Mouse (Mus musculus): Measurements from ENCODE around the gene Wbp2. TPM values are rescaled to one million over a fixed set of nuclear protein-coding genes. Genes with fewer than 3 reads are reported as not detected.
A peak's percentile ranks its signal among the peaks of the same experiment; 100 is the strongest.
"Not testable (repeated sequence)": the region's sequence is repeated elsewhere in the genome, so short reads cannot be mapped to it uniquely, and the experiment has no call there.

The Wbp2 gene
- polyA plus RNA-seq, 2 experiments = 57.7 to 58.6 TPM

DNA sequence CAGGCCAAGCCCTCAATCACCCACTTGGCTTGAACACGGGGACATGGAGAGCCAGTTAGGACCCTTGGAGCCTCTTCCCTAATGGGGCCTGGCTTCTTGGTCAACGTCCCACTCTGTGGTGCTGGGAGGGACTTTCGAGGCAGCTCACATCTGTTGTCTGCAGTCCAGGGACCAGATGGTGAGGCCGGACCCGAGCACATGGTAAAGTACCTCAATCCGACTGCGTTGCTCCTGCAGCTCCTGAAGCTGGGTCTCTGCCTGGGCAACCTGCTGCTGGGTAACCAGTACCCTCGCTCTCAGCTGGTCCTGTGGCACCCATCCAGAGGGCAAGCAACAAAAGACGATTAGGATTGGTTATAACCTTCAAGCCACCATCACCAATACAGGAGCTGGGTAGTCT is 41.2 kb upstream of the Wbp2 start:
- DNase-seq (ENCODE audit: low spot score) = no peak
- Histone ChIP-seq H3K27ac (replicated peaks; ENCODE audit: low read depth, low read length) (no peak overlapping the region), H3K4me1 (ENCODE audit: control insufficient read depth, insufficient read depth, low read length) (peaks cover 23% of the 10 kb centered on the region), H3K9ac (ENCODE audit: low read depth, low read length, severe bottlenecking) (0 out of 2 replicates have a peak overlapping the region, but pooled peaks have one; percentile 18), H3K9me3 (ENCODE audit: control insufficient read depth, low read length) (no peaks in the 10 kb centered on the region), H3K27me3 (ENCODE audit: control insufficient read depth, insufficient read depth, low read length) (no peaks in the 10 kb centered on the region), H3K4me2 (replicated peaks; ENCODE audit: low read depth, low read length, severe bottlenecking) (0 out of 2 replicates have a peak overlapping the region, but pooled peaks have one; percentile 38), H3K4me3 (replicated peaks; ENCODE audit: low read length) (no peak overlapping the region), H3K36me3 (ENCODE audit: control insufficient read depth, insufficient read depth, low read length) (peaks cover 20% of the 10 kb centered on the region)
- no peak for ATAC-seq (ENCODE audit: low FRiP score, low read depth)
- TF ChIP-seq POLR2A (IDR thresholded peaks at IDR 0.05; ENCODE audit: borderline replicate concordance, extremely low read depth, insufficient read depth, insufficient read length) = no peak
- WGBS = 54% methylated on average over 9 of the region's 9 CpGs

DNA sequence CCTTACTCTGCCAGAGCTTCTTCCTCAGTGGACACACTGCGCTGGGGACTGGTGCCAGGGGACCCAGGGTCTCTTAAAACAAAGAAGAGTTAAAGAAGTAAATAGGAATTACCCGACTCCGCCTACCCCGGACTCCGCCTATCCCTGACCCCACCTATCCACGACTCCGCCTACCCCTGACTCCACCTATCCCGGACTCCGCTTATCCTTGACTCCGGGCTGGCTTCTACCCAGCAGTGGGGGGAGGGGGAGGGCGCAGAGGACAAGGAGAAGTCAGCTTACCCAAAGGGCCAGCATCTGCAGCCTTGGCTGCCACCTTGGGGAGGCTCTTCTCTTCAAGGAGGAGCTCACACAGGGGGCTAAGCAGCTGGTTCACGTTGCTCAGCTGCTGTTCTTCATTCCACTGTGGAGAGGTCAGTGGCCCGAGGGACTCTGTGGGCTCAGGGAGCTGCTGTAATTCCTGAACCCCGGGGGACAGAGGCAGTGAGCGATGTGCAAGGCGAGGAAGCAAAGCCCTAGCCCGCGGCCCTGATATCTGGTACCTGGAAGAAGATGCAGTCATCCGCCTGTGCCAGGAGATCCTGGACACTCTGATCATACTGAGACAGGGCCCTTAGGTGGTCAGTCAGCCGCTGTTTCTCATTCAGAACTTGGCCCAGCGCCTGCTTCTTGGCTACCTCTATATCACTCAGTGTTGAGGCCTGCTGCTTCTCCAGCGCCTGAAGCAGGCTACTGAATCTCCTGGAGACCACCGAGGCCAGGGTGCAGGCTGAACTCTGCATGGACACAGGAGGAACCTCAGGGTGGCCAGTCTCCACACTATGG is 40.6 kb upstream of the Wbp2 start, which contains the start of gene Trim47:
Trim47 (minus strand) TSS at position 55 of the 825 bp plus-strand sequence.
- no peaks in the 10 kb centered on the region for H3K9me3 ChIP-seq (ENCODE audit: control insufficient read depth, low read length)
- no peaks in the 10 kb centered on the region for H3K27me3 ChIP-seq (ENCODE audit: control insufficient read depth, insufficient read depth, low read length)
- no peak within 1 kb of the TSS for H3K27ac ChIP-seq (replicated peaks; ENCODE audit: low read depth, low read length)
- peaks cover 23% of the 10 kb centered on the region for H3K4me1 ChIP-seq (ENCODE audit: control insufficient read depth, insufficient read depth, low read length)
- DNase-seq (ENCODE audit: low spot score) (peak; percentile 52), ATAC-seq (ENCODE audit: low FRiP score, low read depth) (0 out of 2 replicates have a peak, but pooled peaks have one; percentile 17)
- H3K4me3 ChIP-seq (replicated peaks; ENCODE audit: low read length) = peak within 1 kb of the TSS; percentile 13
- no peak for TF ChIP-seq POLR2A (IDR thresholded peaks at IDR 0.05; ENCODE audit: borderline replicate concordance, extremely low read depth, insufficient read depth, insufficient read length)
- peaks cover 14% of the 10 kb centered on the region for H3K36me3 ChIP-seq (ENCODE audit: control insufficient read depth, insufficient read depth, low read length)
- 29% methylated on average over 23 of the region's 23 CpGs for WGBS
- H3K4me2 ChIP-seq (replicated peaks; ENCODE audit: low read depth, low read length, severe bottlenecking) = peak within 1 kb of the TSS; percentile 38
- H3K9ac ChIP-seq (ENCODE audit: low read depth, low read length, severe bottlenecking) = peak within 1 kb of the TSS; percentile 18; the same call in 1 of the 2 replicates

DNA sequence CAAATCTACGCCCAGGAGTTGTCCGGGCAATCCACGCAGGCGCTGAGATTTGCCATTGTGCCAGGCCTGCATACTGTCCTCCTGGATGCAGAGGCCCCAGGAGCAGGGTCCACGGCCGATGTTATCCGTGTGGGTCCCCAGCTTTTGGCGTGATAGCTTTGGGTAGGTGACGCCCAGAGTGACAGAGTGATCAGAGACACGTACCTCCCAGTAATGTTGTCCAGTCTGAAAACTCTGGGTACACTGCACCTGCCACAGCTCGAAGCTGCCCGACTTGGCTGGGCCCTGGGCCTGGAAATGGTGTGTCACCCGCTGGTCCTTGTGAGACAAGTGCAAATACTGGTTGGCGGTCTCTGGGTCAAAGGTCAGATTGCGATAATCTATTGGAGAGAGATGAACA is 39.5 kb upstream of the Wbp2 start:
- H3K4me3 ChIP-seq (replicated peaks; ENCODE audit: low read length) = no peak overlapping the region
- H3K4me2 ChIP-seq (replicated peaks; ENCODE audit: low read depth, low read length, severe bottlenecking) = no peak overlapping the region
- H3K27ac ChIP-seq (replicated peaks; ENCODE audit: low read depth, low read length) = no peak overlapping the region
- DNase-seq (ENCODE audit: low spot score) (no peak), ATAC-seq (ENCODE audit: low FRiP score, low read depth) (no peak)
- peaks cover 20% of the 10 kb centered on the region for H3K4me1 ChIP-seq (ENCODE audit: control insufficient read depth, insufficient read depth, low read length)
- H3K36me3 ChIP-seq (ENCODE audit: control insufficient read depth, insufficient read depth, low read length) = peaks cover 11% of the 10 kb centered on the region
- no peak overlapping the region for H3K9ac ChIP-seq (ENCODE audit: low read depth, low read length, severe bottlenecking)
- no peaks in the 10 kb centered on the region for H3K27me3 ChIP-seq (ENCODE audit: control insufficient read depth, insufficient read depth, low read length)
- 93% methylated on average over 15 of the region's 15 CpGs for WGBS
- no peak for TF ChIP-seq POLR2A (IDR thresholded peaks at IDR 0.05; ENCODE audit: borderline replicate concordance, extremely low read depth, insufficient read depth, insufficient read length)
- H3K9me3 ChIP-seq (ENCODE audit: control insufficient read depth, low read length) = no peaks in the 10 kb centered on the region

DNA sequence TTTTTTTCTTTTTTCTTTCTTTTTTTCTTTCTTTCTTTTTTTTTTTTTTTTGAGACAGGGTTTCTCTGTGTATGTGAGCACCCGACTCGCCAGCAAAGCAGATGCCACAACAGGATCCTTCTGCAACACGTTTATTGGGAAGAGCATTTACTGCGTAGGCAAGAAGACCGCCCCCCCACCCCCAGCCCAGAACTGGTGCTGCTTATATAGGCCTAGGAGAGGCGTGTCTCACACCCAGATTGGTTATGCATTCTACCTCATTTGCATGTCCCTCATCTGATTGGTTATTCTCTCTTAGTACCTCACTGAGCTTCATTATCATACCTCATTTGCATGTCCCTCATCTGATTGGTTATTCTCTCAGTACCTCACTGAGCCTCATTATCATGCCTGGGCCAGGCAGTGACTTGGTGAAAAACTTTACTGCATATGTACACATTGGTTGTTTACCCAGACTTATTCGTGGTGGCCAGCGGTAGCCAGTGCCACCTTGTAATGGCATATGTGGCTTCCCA is 35.0 kb upstream of the Wbp2 start:
- H3K9ac ChIP-seq (ENCODE audit: low read depth, low read length, severe bottlenecking); DNase-seq (ENCODE audit: low spot score); H3K27me3 ChIP-seq (ENCODE audit: control insufficient read depth, insufficient read depth, low read length); H3K4me3 ChIP-seq (replicated peaks; ENCODE audit: low read length); H3K4me2 ChIP-seq (replicated peaks; ENCODE audit: low read depth, low read length, severe bottlenecking); ATAC-seq (ENCODE audit: low FRiP score, low read depth); H3K27ac ChIP-seq (replicated peaks; ENCODE audit: low read depth, low read length); H3K9me3 ChIP-seq (ENCODE audit: control insufficient read depth, low read length); H3K4me1 ChIP-seq (ENCODE audit: control insufficient read depth, insufficient read depth, low read length): not testable (repeated sequence)
- H3K36me3 ChIP-seq (ENCODE audit: control insufficient read depth, insufficient read depth, low read length) = peaks cover 11% of the 10 kb centered on the region
- WGBS = 91% methylated on average over 8 of the region's 8 CpGs

DNA sequence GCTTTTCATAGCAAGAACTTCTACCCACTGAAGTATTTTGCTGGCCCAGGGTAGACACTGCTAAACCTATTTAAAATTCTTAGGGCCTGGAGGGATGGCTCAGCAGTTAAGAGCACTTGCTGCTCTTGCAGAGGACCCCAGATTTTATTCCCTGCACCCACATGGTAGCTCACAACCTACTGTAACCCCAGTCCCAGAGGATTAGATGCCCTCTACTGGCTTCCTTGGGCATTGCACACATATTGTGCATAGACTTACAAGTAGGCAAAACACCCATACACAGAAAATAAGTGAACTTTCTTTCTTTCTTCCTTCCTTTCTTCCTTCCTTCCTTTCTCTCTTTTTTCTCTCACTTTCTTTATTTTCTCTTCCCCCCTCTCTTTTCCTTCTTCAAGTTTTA is 31.0 kb upstream of the Wbp2 start:
- H3K27ac ChIP-seq (replicated peaks; ENCODE audit: low read depth, low read length) = peak overlapping the region; percentile 39; the same call in 1 of the 2 replicates
- TF ChIP-seq POLR2A (IDR thresholded peaks at IDR 0.05; ENCODE audit: borderline replicate concordance, extremely low read depth, insufficient read depth, insufficient read length) = no peak
- H3K9me3 ChIP-seq (ENCODE audit: control insufficient read depth, low read length) = no peaks in the 10 kb centered on the region
- DNase-seq (ENCODE audit: low spot score) (no peak), ATAC-seq (ENCODE audit: low FRiP score, low read depth) (no peak)
- no peaks in the 10 kb centered on the region for H3K27me3 ChIP-seq (ENCODE audit: control insufficient read depth, insufficient read depth, low read length)
- no peak overlapping the region for H3K4me2 ChIP-seq (replicated peaks; ENCODE audit: low read depth, low read length, severe bottlenecking)
- no peak overlapping the region for H3K4me3 ChIP-seq (replicated peaks; ENCODE audit: low read length)
- H3K36me3 ChIP-seq (ENCODE audit: control insufficient read depth, insufficient read depth, low read length) = no peaks in the 10 kb centered on the region
- H3K9ac ChIP-seq (ENCODE audit: low read depth, low read length, severe bottlenecking) = no peak overlapping the region
- no peaks in the 10 kb centered on the region for H3K4me1 ChIP-seq (ENCODE audit: control insufficient read depth, insufficient read depth, low read length)

Data from limb, embryonic 14.5 days (tissue).